Mouse (Mus musculus) regulatory T cell (primary cell): ENCODE measurements at regions not wholly inside any gene's neighbourhood (a gene's known extent, or its start where the extent isn't known, plus 50 kb on each side); places are given as distances from the start of the nearest gene placed in this dataset.

Source experiments
- in situ Hi-C: fragments of 300-600 bp; cut with MboI, MseI; formaldehyde crosslinking; loops from one replicate; pipeline ENCODE4 v1.15.1; 2025; ENCODE audit warnings: high pct_unique_total_duplicates

- in situ Hi-C loops, result no loop called here
These were observed 233.7 kb upstream of the Gm12728 start for GRCm38 (mm10) chr4:105555941-105556340.

- in situ Hi-C loops, result no loop called here
These were observed 232.3 kb upstream of the Gm12728 start for GRCm38 (mm10) chr4:105557396-105557795.

GRCm38 (mm10) chr4:105560055-105560454 is 229.6 kb upstream of the Gm12728 start:
- in situ Hi-C loops, result no loop called here

- in situ Hi-C loops, result no loop called here
These were observed 228.9 kb upstream of the Gm12728 start for GRCm38 (mm10) chr4:105560781-105561180.

- in situ Hi-C loops, result no loop called here
These were observed 228.1 kb upstream of the Gm12728 start for GRCm38 (mm10) chr4:105561611-105562010.

- in situ Hi-C loops, result no loop called here
These were observed 223.9 kb upstream of the Gm12728 start for GRCm38 (mm10) chr4:105565796-105566195.

- in situ Hi-C loops, result no loop called here
These were observed 222.9 kb upstream of the Gm12728 start for GRCm38 (mm10) chr4:105566513-105567457.

GRCm38 (mm10) chr4:105569671-105570070 is 220.0 kb upstream of the Gm12728 start:
- in situ Hi-C loops, result no loop called here

- in situ Hi-C loops, result no loop called here
These were observed 214.1 kb upstream of the Gm12728 start for GRCm38 (mm10) chr4:105575550-105575949.

- in situ Hi-C loops, result no loop called here
These were observed 208.7 kb upstream of the Gm12728 start for GRCm38 (mm10) chr4:105580987-105581386.

- in situ Hi-C loops, result no loop called here
These were observed 205.2 kb upstream of the Gm12728 start for GRCm38 (mm10) chr4:105584329-105584925.

GRCm38 (mm10) chr4:105603661-105604060 is 186.0 kb upstream of the Gm12728 start:
- in situ Hi-C loops, result no loop called here

- in situ Hi-C loops, result no loop called here
These were observed 185.1 kb upstream of the Gm12728 start for GRCm38 (mm10) chr4:105604607-105605006.

GRCm38 (mm10) chr4:105606731-105607130 is 182.9 kb upstream of the Gm12728 start:
- in situ Hi-C loops, result no loop called here

- in situ Hi-C loops, result no loop called here
These were observed 178.8 kb upstream of the Gm12728 start for GRCm38 (mm10) chr4:105610917-105611316.

- in situ Hi-C loops, result no loop called here
These were observed 175.3 kb upstream of the Gm12728 start for GRCm38 (mm10) chr4:105614390-105614789.

- in situ Hi-C loops, result no loop called here
These were observed 163.0 kb upstream of the Gm12728 start for GRCm38 (mm10) chr4:105626371-105627320.

- in situ Hi-C loops, result no loop called here
These were observed 160.1 kb upstream of the Gm12728 start for GRCm38 (mm10) chr4:105629581-105629980.

- in situ Hi-C loops, result no loop called here
These were observed 158.9 kb upstream of the Gm12728 start for GRCm38 (mm10) chr4:105630595-105631369.

- in situ Hi-C loops, result no loop called here
These were observed 156.9 kb upstream of the Gm12728 start for GRCm38 (mm10) chr4:105632581-105633358.
